Mouse (Mus musculus) bone marrow macrophage, adult 2 months (primary cell): Measurements from ENCODE around the gene Dnajc13.

Experiments used
- CTCF ChIP-seq: IDR thresholded peaks from 2 replicates; pipeline ENCODE4 v1.5.1; 2012; ENCODE audit warnings: low read depth, mild to moderate bottlenecking, low read length, moderate library complexity
- POLR2A ChIP-seq: IDR thresholded peaks from 2 replicates; pipeline ENCODE4 v1.6.1; 2012; ENCODE audit warnings: mild to moderate bottlenecking, low read depth, low read length, borderline replicate concordance

DNA sequence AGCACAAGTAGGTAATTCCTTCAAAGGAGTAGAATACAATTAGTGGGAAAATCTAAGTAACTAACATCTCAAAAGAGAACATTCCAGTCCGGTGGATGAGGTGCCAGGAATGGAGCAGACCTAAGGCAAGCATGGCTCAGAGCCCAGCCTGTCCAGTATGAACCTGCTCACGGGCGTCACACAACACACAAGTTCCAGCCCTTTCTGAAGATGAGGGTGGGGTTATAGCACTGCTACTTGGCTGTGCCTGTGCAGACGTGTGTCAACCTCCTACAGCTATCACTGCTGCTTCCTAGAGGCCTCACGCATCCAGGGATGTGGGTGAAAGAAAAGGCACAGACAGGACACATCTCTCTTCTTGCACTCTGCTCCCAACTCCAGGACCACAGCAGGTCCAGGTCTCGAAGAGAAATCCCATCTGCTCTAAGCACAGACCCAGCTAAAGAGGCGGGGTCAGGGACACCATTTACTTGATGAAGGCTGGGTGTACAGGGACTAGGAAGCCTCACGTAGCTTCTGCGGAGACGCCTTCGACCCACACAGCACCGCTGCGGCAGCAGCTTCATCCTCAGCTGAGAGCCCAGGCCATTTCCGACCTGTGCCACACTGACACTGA lies 107.5 kb downstream of the Dnajc13 start:
- TF ChIP-seq CTCF, result no peak
- TF ChIP-seq POLR2A, result no peak
